Mouse (Mus musculus): ENCODE results near the gene Cwc25.

Cwc25 gene

DNA sequence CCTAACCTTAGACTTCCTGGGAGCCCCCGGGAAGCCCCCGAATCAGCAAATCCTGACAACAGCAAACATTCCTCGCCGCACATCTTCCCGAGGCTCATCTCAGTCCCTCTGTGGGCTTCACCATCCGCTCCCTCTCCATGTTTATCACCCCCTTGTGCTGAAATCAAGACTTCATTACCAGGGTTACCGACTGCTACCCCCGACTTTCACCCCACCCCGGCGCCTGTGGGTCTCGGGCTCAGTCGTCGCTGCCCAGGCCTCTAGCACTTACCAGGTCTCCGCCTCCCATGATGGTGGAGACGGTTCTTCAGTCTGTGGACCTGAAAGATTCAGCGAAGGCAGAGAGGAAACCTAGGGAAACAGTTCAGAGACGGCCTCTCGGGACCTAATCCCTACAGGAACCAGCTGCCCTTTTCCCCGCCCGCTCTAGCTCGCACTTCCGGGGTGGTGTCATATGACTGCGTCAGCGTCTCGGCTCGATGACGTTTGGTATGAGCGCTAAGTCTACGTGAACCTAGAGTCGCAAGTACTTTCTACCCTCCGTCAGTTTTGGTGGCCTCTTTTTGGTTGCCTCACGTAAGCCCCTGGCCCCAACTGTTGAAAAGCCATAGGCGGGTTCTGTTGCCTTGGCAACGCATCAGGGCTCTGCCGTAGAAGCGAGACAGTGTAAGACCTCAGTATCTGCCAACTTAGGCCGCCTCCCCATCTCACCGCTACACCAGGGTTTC is at the start of gene Cwc25:
TSS of gene Cwc25 (minus strand) at position 403 of the 728 bp plus-strand sequence.
- DNase-seq: peak; percentile 95 to 97

DNA sequence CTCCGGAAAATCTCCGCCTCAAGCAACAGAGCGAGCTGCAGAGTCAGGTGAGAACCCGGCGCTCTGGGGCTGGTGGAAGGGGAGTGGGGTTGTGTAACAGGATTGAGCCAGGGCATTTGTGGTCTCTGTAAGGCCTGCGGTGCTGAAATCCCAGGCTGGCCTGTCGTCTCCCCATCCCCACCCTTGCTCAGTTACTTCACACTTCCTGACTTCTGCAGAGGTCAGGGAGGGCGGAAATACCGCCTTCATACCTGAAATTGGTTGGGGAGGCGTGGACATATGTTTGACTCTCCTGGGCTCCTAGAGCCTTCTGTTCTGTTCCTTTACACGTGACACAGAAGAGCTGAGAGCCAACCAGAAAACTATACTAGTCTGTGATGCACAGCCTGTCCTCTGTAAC is 49.4 kb upstream of the Cwc25 start:
- no peak for DNase-seq

DNA sequence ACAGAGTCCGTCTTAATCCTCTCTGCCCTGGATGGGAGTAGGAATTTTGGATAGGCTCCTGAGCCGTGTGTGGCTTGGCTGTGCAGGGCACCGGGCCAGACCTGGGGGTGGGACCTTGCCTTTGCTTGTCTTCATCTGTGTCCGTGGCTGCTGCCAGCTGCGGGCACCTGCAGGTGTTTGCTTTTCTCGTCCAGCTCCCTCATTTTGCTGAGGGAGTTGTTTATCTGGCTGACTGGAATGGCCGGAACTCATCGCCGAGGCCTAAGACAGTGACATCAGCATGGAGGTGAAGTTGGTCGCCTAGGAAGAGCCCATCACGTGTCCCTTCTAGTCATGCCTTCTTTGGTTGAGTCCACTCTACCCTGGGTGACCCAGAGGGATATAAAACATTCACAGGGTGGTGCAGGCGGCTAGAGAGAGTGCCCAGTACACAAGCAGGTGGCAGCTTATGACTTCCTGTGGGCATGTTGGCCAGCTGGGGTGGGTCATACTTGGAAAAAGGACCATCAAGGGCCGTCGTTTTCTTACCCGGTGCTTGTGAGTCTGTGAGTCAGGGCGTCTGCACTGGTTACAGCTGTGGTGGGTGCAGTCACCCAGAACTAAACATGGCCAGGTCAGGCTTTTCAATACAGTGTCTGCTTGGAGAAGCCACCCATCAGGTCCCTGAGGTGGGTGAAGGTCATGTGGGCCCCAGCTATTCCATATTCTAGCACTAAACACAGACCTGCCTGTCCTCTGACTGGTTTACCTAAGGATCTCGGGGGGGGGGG is 47.6 kb upstream of the Cwc25 start:
- DNase-seq: peak in 1 of 2 experiments; percentile 50

DNA sequence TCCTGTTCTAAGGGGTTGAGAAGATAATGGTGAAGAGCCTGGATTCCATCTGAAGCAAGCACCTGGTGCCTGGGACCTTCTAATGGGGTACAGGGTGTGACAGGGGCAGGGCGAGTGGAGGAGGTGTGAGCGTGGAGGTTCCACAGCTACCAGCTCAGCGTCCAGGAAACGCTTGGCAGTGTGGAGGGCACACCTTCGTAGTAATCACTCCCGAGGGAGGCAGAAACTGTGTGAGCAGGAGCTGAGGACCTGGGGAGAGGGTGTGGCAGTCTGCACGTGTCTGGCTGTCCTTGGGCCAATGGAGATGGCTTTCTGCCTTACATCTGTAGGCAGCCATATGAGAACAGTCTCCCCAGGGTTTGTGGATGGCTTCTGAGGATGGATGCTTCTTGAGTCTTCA is 46.7 kb upstream of the Cwc25 start:
- DNase-seq: peak in 1 of 2 experiments; percentile 32

DNA sequence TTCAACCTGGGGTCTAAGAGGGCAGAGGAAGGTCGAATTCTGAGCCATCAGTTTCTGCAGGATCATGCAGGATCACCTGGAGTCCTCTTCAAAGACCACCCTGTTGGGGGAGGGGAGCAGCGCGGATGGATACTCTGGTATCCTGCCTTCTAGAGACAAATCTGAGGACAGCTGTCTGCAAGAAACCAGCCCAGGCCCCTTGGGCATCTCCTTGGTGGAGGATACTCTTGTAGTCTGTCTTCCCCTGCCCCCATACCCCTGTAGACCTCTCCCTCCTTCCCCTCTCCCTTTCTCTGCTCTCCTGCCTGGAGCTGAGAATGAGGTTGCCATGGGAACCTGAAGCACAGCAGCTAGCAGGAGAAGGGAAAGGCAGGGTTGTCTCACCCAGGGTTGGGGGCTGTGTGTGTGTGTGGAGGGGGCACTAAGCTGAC is 46.1 kb upstream of the Cwc25 start:
- no peak for DNase-seq

DNA sequence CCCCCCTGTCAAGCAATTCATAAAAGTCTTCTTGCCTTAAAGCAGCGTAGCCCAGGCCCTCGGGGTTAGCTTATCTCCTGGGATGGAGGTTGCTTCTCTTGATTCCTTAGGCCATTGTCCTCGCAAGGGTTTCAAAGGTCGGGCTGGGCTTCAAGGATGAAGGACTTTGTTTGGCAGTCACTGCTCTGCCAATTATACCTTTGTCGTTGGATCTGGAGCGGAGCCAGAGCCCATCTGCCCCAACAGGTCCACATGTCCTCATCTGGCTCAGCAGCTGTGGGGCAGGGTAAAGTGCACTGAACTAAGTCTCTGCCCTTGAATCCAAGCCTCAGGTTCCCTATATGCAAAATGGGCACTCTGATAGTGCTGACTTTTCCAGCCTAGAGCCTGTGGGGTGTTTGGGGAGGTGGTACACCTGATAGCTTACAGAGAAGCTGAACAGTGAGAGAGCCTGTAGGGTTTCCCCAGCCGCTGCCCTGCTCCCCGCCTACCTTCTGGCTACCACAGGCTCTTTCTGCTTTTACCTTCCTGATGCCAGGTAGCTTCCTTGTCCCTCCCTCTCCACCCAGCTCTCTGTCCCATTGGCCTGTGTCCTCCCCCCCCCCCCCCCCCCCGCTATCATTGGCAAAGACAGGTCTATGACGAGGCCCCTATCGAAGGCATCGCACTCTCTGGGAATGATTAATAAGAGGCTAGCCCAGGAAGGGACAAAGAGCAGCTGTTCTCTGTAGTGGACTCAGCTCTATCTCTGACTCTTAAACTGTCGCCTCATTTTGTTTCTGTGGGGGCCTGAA is 45.4 kb upstream of the Cwc25 start:
- DNase-seq: no peak

DNA sequence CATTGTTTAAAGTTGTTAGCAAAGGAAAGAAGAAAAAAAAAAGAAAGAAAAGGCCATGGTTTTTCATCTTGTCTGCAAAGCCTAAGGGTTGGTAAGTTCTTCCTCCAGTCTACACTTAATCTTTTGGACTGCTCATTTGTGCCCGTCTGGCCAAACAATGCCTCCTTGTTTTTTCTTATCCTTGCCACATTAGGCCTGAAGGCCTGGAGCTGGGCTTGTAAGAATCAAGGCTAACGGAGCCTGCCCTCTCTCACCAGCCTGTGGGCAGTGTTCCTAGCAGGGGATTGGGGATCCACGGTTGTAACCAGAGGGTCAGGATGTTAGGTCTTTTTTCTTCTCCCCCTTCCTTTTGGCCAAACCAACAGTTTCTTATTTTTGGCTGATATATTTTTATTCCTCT is 44.6 kb upstream of the Cwc25 start:
- DNase-seq: no peak

DNA sequence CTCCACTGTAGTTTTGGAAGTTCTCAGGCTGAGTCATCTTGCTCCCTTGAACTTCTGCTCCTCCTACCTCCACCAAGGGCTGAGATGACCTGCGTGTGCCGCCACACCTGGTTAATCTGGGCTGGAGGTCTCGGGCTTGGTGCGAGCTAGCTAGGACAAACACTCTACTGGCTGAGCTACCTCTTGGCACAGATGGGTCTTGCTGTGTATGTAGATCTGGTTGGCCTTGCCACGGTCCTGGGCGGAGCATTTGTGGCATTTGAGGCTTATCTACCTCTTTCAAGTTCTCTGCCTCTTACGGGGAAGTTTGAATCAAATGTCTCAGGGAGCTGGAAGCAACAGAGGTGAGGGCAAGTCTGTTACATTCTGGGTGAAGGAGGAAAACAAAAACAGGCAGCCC is 44.0 kb upstream of the Cwc25 start:
- peak; percentile 62 to 82 for DNase-seq

DNA sequence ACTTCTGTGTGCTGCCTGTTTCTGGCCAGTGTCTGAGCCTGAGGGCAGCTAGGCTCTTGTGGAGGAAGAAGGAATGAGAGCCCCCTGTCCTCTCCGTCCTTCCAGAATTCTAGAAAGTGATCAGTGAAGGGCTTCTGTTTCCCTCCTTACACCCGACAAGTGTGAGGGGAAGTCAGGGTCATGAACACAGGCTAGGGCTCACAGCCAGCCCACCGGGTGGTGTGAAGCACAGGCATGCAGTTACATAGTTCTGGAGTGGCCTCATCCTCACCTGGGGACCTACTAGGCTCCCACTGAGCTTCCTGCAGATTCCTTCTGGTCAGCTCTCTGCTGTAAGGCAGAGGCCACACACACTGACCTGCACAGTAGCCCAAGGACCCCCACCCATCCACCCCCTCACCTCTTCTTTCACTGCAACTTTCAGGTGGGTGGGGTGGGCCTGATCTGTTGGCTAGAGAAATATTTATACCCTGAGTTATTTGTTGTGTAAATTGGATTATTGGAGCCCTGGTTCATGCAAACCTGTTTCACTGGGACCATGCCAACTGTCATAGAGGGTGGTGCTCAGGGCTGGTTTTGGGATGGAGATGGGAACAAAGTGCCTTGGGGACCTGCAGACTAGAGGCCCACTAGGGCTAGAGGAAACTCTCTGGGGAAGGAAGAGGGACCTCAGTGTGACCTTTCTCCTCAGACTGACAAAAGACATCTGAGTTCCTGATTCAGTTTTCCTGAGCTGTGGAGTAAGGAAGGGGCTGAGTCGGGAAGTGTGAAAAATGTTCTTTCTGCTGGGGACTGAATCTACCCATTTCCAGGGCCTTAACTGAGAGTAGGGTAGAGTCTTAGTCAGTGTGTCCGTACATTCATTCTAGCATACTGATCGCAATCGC is 43.1 kb upstream of the Cwc25 start:
- DNase-seq: no peak

DNA sequence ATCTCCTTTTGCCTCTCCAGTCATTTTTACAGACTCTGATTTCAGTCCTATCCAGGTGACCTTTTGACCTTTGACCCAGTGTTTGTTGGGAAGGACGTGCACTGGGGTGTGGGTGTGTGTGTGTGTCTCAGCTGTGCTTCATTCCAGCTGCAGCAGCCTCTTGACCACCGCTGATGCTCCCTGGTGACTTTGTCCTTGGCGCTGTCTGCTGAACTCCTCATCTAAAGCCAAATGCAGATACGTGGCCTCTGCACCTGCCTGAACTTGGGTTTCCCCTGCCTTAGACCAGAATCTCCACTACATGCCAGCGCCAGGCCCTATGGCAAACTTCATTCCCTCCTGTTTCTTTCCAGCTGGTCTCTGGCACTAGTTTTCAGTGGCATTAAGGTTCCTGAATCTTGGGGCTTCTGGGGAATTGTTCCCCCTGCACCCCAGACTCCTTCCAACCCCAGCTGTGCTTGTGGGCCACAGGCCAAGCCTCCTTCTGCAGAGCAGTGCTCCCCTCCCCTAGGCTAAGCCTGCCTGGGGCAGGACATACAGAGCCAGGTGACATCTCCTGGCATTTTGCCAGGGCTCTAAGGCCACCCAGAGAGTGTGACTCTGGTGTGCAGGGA is 42.4 kb upstream of the Cwc25 start:
- DNase-seq: peak; percentile 34 to 38

DNA sequence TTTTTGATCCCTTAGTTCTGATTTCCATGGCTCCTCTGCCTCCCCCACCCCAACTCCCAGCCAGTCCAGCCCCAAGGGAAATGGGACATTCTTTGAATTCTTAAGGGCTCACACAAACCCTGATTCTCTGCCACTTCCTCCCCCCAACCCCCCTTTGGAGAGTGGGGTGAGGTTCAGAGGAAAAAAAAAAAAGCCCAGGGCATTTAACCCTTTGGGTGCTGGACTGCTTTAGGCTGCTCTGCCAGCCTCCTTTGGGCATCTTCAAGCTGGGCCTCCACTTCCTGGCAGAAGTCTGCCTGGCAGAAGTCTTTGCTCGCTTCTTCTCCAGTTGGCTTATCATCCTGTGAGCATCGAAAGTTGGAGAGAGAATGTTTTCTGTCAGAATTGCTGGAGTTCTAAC is 41.7 kb upstream of the Cwc25 start:
- peak; percentile 72 to 77 for DNase-seq

DNA sequence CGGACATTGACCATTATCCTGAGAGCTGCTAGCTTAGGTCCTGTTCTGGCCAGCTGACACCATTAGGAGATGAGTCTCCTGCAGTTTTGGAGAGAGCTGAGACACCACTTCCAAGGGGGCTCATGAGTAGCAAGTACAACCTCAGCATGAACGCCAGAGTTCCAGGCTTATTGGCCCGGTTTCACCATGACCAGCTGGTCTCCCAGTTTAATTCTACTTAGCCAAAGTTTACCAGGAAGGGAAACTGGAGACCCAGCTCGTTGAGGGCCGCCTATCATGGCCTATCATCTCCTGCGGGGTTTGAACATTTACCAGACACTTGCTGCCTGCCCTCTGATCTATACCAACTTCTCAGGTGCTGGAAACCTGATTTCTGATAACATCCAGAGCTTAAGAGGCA is 41.3 kb upstream of the Cwc25 start:
- peak in 1 of 2 experiments; percentile 45 for DNase-seq

DNA sequence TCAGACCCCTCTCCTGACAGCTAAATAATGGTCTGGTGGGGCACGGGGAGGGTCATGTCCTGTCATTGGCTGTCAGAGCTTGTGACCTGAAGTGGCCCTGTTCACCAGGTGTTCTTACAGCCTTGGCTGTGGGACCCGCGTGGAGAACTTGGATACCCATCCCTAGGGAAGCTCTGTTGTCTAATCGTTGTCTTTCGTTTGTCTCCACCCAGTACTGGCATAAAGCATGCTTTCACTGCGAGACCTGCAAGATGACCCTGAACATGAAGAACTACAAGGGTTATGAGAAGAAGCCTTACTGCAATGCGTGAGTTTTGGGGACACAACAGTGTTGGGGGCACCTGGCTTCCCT is 40.2 kb upstream of the Cwc25 start:
- DNase-seq: no peak

DNA sequence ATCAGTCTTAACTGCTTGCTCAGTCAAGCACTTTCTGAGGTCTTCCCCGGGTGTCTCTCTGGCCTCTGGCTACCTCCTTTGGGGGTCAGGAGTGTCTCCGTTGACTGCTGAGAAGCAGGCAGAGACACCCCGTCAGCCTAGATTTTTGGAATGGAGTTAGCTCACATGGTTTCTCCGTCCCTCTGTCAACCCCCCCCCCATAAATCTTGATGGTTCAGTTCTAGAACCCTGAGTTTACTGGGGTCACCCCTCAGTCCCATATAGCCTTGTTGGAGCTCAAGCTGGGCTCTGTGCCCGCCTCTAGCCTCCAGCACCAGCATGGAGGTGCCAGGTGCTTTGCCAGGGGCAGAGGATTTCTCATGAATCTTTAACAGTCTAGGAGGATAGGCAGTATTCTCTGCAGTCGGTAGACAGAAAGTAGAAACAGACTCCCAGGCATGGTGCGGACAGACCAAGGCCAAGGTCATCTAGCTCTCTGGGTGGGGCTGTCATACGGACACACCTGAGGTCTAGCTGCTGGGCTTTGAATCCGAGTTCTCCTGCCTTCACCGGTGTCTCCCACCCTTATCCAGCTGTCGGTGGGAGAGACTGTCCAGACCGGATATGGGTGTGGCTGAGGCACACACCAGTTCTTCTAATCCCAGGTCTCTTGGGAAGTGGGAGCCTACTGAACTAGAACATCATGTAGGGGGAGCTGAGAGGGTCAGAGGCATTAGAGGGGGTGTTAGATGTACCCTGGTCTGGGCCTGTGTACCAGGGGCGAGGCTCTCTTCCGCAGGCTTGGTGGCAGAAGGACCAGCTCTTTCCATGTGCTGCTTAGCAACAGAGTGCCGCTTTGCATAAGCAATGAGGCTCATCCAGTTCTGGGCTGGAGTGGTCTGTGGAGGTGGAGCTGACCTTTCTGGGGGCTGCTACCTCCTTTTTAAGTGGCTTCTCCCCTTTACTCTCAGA is 39.6 kb upstream of the Cwc25 start:
- peak; percentile 22 to 46 for DNase-seq

DNA sequence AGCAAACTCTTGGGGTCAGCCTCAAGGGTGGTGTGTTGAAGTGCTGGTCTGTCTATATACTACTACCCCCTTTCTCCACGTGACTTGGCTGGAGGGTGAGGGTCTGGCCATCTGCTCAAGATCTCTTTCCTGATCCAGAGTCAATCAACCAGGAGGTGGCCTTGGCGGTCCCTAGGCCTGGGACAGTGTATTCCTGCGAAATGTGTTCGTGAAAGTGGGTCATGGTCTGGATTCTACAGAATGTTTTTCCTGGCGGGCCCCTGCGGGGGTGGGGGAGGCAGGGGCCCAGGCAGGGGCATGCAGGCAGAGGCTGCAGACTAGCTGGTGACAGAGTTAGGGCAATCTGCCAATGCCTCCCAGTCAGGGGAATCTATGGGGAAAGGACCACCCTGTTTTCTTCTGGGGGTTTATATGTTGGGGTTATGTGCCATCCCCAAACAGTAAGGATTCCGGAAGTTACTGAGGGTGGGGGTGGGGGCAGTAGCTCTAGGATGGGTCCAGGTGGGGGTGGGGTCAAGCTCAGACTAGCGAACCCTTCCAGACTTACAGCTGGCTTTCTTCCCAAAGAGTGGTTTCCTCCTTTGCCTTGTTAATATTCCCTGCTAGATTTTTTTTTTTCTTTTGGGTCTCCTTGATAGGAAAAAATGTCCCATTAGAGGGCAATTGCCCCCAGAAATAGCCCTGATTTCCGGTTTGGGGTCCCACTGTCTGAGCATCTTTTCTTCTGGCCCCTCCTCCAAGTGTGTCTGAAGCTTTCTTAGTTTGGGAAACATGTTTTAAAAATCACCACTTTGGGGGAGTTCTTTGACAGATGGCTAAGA is 38.7 kb upstream of the Cwc25 start:
- peak; percentile 58 to 78 for DNase-seq

DNA sequence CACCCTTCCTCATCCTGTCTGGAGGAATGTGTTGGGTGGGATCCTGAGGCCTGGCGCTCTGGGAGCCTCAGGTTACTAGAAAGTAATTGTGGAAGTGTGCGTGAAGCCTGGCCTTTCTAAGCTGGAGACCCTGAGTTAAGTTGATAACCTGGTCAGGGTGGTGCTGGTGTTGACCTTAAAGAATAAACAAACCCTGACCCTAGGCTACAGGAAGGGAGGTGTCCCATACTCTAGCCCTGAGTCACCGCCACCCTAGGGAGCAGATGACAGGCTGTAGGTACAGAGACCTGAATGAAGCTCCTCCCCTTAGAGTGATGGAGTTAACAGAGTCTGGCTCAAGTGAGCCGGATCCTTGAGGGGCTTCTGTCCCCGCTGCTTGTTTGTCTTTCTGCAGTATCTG is 37.5 kb upstream of the Cwc25 start:
- DNase-seq: no peak

DNA sequence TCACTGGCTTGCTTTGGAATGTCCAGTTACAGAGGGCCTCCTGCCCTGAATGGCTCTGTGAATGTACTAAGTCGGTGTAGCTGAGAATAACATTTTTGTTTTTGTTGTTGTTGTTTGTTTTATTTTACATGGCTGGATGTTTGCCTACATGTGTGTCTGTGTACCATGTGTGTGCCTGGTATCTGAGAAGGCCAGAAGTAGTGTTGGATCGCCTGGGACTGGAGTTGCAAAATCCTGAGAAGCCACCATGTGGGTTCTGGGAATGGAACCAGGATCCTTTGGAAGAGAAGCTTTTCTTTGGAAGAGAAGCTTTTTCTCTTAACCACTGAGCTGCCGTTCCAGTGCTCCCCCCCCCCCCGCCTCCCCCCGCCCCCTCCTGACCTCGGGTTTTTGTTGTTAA is 36.1 kb upstream of the Cwc25 start:
- no peak for DNase-seq

DNA sequence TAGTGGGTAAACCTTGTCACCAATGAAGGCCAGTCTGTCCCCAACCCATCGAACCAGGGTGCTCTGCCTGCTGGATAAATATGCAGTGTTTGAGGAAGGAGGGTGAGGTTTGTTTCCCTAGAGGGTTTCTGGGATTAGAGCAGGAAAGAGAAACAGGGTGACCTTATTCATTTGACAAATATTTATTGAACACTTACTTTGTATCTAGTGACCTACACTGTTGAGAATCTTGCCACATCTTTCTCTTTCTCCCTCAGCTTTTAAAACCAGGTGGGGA is 35.8 kb upstream of the Cwc25 start:
- no peak for DNase-seq

DNA sequence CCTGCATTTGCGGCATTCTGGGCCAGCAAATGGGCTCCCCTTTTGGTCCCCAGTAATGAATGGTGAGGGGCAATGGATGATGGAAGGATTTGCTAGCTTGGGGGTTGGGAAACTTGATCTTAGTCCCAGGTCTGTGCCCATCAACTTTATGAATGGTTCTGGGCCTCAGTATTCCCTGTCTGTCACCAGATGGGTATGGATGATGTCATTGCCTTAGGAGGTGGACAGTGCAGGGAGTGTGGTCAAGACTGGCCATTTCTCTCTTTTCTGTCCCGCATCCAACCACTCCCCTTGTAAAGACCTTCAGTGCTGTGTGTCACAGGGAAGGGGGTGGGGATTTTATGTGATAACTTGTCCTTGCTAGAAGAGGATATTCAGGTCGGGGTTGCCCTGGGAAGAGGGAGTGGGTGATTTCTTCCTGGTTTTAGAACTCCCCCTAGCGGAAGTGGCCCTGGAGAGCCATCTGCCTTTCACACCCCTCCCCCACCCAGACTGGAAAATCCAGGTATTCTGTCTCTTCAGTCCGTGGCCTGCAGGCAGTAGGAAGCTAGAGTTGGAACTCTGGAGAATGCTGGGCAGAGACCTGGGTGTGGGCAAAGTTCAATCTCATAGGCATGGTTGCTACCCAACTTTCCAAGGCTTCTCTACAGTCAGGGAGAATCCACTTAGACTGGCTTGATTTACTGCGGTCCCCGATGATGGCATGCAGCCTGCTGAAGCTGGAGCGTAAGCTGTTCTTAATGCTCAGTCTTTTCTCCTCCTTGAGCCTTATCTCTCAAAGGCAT is 35.2 kb upstream of the Cwc25 start:
- peak; percentile 52 to 65 for DNase-seq
